ENCODE assay signal across 15 mouse cellular contexts in the genomic region with DNA sequence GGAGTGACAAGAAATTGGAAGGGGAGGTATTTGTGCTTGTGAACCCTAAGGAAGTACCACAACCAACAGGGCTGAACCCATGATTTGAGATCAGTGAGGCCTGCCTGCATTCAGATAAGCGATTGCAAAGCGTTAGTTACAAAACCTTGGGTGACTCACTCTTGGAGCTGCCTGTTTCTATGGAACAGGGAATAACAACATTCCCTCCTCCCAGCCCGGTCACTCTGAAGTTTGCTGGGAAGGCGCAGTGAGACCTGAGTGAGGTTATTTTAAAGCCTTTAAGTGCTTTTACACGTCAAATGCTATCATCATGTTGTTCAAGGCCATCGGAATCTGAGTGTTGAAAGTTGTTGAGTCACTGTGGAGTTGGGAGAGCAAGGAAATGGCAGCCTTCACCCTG.
DNase-seq lines count a peak whose midpoint lies in the region; ATAC-seq lines count a peak whose summit lies in the region.
"Had no signal": no experiment of that assay in that cellular context is flagged by ENCODE, and none has a peak within 500 bp of the region (broad histone marks: within the 10 kb centered on the region; RNA-seq: fewer than 3 reads in every experiment).

No protein-coding gene starts in this region.

- peak; percentile 47 to 79 for DNase-seq in adrenal gland, adult (ENCODE audit: inconsistent age in 2 of 2, low spot score in 1 of 2)
- no peak for DNase-seq in adrenal gland, postnatal 4 days (ENCODE audit: low spot score in 2 of 2)
- DNase-seq in R1 (ENCODE audit: low read depth, low spot score), result peak; percentile 41
- peak; percentile 6 to 9 for DNase-seq in heart, adult 9 months (ENCODE audit: low spot score in 2 of 2)
- DNase-seq in spleen, adult 18-20 months, result no peak
- DNase-seq in right cerebral cortex, adult 2 months (ENCODE audit: low spot score in 2 of 2), result no peak
- no peak for DNase-seq in left cerebral cortex, adult 11 months (ENCODE audit: low spot score)
- DNase-seq: cerebellum, postnatal 10 days; lung, embryonic 14.5 days; midbrain, embryonic 14.5 days had no signal

- H3K36me3 ChIP-seq in intestine, embryonic 16.5 days (ENCODE audit: control insufficient read depth, insufficient read depth, low read length), result no peaks in the 10 kb centered on the region
- H3K36me3 ChIP-seq: G1E; hindbrain, embryonic 13.5 days; kidney, embryonic 15.5 days; neural tube, embryonic 13.5 days had no signal

- H3K4me1 ChIP-seq in intestine, embryonic 16.5 days (ENCODE audit: control insufficient read depth, insufficient read depth, low read length), result no peaks in the 10 kb centered on the region
- H3K4me1 ChIP-seq: hindbrain, embryonic 13.5 days; kidney, embryonic 15.5 days; neural tube, embryonic 13.5 days had no signal

- ATAC-seq in intestine, embryonic 16.5 days, result peak; percentile 76

- H3K4me2 ChIP-seq in intestine, embryonic 16.5 days (ENCODE audit: low read depth, low read length), result no peak overlapping the region
- H3K4me2 ChIP-seq: hindbrain, embryonic 13.5 days; kidney, embryonic 15.5 days; lung, embryonic 14.5 days; neural tube, embryonic 13.5 days had no signal

- WGBS in intestine, embryonic 16.5 days, result 71% methylated on average over 6 of the region's 6 CpGs

- no peaks in the 10 kb centered on the region for H3K9me3 ChIP-seq in intestine, embryonic 16.5 days (ENCODE audit: control insufficient read depth, low read length)
- H3K9me3 ChIP-seq: G1E; hindbrain, embryonic 13.5 days; kidney, embryonic 15.5 days; neural tube, embryonic 13.5 days had no signal

- H3K4me3 ChIP-seq in intestine, embryonic 16.5 days (ENCODE audit: low read length), result no peak overlapping the region
- H3K4me3 ChIP-seq: hindbrain, embryonic 13.5 days; kidney, embryonic 15.5 days; neural tube, embryonic 13.5 days had no signal

- no peak overlapping the region for H3K27ac ChIP-seq in intestine, embryonic 16.5 days (ENCODE audit: low read length)
- H3K27ac ChIP-seq: hindbrain, embryonic 13.5 days; kidney, embryonic 15.5 days; neural tube, embryonic 13.5 days had no signal

- no peaks in the 10 kb centered on the region for H3K27me3 ChIP-seq in intestine, embryonic 16.5 days (replicated peaks; ENCODE audit: control insufficient read depth, insufficient read depth, low read length)
- H3K27me3 ChIP-seq: hindbrain, embryonic 13.5 days; kidney, embryonic 15.5 days; neural tube, embryonic 13.5 days had no signal

- no peak overlapping the region for H3K9ac ChIP-seq in intestine, embryonic 16.5 days (ENCODE audit: low read depth, low read length)
- H3K9ac ChIP-seq: hindbrain, embryonic 13.5 days; kidney, embryonic 15.5 days; lung, embryonic 14.5 days; neural tube, embryonic 13.5 days had no signal

Comparison
In these comparisons a context has a peak if more than half of its experiments do, and no peak if none do; other contexts are left out.
1. DNase-seq: peak in adrenal gland, adult (2 of 2), R1 (single experiment) and heart, adult 9 months (2 of 2); none in adrenal gland, postnatal 4 days (0 of 2), spleen, adult 18-20 months (0 of 2), right cerebral cortex, adult 2 months (0 of 2) and left cerebral cortex, adult 11 months (single experiment).